Mouse (Mus musculus) embryo, embryonic 10.5 days (tissue): ENCODE data around the gene Bex1.
"Not testable (repeated sequence)": the region's sequence is repeated elsewhere in the genome, so short reads cannot be mapped to it uniquely, and the experiment has no call there.

Experiments used
- DNase-seq: peaks from one replicate; pipeline ENCODE4 v3.0.0-alpha.2; 2015; ENCODE audit warnings: low spot score

Bex1 gene

DNA sequence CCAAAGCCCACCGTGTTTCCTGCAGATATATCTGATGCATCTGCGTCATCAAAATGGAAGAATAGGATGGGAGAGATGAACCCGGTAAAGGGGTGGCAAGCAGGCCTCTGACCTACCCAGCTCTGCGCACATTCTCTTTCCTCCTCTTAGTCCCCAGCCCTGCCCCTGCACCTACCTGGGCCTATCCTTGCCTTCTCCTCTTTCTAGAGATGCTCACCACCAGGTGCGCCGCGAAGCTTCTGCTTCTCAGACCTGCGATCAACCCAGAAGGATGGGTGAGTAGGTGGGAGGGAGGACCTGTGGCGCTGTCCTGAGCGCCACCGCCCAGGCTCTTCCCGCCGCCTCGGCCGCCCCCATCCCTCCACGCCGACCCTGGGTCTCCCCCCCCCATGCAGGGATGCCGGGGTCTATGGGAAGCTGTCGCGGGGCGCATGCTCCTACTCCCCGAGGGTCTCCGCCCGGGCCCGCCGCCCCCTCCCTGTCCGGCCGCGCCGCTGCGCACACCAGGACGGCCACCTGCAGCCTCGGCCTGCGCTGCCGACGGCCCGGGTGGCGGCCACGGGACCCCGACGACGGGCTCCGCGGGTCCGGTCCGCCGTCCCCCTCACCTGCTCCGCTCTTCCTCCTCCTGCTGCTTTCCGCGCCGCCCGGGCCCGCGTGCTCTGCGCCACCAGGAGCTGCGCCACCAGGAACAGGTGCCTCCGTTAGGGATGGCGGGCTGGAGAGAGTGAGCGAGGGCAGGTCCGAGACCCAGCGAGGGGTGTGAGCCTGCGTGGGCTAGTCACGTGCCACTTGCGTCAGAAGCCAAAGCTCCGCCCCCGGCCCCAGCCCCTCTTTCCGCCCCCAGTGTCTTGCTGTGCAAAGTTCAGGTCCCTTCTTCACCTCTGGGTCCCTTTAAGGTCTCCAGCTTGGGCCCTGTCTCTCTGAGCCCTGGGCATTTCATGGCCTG lies at the start of gene Bex1, which contains the start of gene Tceal7:
Gene Bex1, minus strand, starts transcription at position 785 of the 949 bp plus-strand sequence.
Gene Tceal7, plus strand, starts transcription at position 51 of the 949 bp plus-strand sequence.
- DNase-seq = not testable (repeated sequence)

DNA sequence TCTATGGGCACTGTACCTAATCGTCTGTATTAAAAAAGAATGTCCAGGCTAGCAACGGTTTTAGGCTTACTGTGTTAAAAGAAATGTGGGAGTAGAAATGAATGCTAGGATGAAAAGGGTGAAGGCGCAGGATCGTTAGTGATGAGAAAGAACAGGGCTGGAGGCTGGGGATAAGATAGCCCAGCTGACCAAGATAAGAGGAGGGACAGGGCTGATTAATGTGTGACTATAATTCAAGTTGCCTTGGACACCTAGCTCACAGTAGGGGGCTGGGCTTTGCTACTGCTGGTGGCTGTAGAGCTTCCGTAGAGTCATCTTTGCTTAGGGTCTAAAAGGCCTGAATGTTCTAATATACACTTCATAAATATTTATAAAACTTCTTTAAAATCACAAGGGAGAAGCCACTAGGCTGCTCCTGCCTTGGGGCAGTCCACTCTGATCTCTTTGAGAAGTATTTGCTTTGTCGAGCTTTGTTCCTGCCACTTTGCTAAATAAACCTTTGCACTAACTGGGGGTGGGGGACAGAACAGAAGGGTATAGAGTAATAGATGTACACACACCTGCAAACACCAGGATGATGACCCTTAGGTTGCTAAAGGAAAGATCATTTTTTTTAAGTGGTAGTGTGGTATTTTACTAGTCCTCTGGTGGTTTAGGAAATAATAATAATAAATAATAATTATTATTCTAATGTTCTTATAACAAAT lies 36.9 kb upstream of the Bex1 start:
- DNase-seq = no peak

GRCm38 (mm10) chrX:136249671-136250070 lies 34.4 kb upstream of the Bex1 start:
- DNase-seq = no peak

DNA sequence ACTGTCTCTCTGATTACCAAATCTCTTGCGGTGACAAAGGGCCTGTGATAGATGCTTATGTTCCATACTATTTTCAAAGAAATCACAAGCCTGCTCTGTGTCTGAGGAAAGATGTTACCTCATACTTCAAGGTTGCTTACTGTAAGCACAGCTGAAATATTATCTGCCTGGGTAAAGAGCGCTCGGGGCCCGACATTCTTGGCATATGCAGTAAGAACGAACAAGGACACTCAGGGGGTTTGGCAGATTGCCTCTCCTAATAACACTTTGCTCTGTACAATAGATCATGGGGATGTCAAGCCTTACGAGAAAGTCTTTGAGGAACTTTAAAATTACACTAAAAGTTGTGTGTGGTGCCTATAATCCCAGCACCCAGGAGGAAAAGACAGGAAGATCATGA lies 33.5 kb upstream of the Bex1 start:
- no peak for DNase-seq

DNA sequence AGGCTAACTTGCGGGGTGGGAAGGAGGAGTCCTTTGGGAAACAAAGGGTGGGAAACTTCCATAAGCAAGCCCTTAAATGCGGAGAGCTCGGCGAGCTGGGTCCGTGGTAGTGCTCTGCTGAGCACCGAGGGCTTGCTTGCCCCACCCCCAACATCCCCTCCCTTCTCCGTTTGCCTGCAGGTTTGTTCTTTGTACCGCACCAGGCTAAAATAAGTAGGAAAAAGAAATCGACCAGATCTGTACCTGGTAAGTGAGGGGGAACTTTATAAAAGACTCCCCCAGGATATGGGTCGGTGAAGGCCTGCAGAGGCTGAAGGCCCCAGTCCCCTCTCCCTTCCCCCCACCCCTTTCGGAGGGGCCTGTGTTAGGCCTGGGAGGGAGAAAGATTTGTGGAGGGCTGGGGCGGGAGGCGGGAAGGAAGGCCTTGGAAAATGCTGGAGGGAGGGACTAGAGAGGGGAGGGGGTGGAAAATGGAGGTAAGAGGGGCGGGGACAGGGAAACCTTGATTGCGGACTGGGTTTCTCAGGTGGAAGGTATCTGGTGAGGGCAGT lies 30.3 kb upstream of the Bex1 start:
- peak; percentile 54 for DNase-seq

DNA sequence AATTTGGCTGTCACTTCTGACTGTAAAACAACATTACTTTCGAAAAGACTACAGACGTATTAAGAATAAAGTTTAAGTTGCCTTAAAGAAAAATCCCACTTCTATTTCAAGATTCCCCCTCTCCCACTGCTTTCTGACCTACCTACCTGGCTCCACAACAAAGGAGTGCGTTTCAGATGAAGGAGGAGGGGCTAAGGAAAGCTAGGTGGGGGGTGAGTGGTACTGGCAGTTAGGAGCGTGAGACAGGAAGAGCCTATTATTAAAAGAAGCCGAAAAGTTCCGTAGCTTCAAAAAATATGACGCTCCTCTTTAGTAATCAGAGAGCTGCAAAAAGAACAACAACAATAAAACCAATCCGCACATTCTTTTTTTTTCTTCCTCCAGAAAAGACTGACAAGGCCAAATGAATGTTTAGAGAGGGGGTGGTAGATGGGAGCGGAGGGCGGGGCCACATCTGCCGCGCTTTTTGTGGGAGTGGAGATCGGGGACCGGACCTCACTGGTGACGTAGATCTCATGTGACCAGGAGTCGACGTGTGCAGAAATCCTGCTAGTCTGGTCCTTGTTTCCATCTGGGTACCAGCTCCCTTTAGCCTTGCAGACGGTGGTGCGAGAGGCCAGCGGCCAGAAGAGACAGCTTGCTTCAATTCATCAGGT lies 29.4 kb upstream of the Bex1 start, which contains the start of gene Tceal9:
Gene Tceal9, plus strand, starts transcription at position 506 of the 656 bp plus-strand sequence.
- peak; percentile 88 for DNase-seq

DNA sequence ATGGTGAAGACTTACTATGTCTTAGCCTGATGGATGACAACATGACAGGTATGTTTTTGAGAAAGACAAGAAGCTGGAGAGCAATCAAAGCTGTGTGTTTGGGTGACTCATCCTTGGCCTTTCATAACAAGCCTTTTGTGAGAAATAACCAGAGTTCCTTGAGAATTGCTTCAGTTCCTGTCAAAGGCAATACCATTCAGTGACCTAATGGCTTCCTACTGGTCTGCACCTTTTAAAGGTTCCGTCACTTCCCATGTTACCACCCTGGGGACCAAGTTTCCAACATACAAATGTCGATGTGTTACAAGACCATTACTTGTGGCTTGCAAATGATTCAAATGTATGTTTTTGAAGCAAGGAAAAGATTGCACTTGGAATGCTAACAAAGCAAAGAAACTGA lies 27.9 kb upstream of the Bex1 start:
- DNase-seq = no peak

DNA sequence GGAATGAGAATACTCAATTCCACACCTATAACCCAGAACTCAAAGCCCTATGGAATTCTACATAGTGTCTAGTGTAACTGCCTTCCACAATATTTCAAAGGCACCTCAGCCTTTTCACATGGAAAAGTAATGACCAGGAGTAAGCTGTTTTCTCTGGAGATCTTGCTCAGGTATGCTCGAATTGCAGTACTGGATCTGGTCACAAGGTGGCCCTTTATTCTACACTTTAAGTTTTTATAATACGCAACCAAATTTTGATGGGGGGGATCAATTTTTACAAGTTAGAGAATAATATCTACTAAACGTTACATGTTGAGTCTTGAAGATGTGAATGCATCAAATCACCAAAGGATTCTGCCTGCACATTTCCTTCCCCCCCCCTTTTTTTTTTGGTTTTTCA lies 22.8 kb upstream of the Bex1 start:
- DNase-seq = peak; percentile 33

GRCm38 (mm10) chrX:136227768-136228167 lies 12.5 kb upstream of the Bex1 start:
- no peak for DNase-seq

GRCm38 (mm10) chrX:136223714-136224113 lies 8.4 kb upstream of the Bex1 start:
- DNase-seq = no peak

DNA sequence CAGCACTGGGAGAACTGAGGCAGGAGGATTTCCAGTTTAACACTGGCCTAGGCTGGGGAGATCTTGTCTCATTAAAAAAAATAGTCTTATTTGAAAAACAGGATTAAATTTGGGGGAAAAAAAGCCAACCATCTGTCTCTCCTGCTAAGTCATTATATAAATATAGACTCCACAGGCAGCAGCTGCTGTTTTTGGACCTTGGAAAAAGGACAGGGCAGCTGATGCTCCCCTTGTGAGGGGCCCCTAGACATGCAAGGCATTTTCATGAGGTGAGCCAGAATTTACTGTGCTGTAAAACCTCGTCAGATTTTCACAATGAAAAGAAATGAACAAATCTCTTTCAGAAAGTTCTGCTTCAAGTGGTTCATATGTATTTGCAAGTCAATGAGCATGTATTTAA lies 990 bp upstream of the Bex1 start:
- no peak for DNase-seq

- no peak for DNase-seq
These were observed 1.9 kb downstream of the Bex1 start for GRCm38 (mm10) chrX:136213396-136213795.

DNA sequence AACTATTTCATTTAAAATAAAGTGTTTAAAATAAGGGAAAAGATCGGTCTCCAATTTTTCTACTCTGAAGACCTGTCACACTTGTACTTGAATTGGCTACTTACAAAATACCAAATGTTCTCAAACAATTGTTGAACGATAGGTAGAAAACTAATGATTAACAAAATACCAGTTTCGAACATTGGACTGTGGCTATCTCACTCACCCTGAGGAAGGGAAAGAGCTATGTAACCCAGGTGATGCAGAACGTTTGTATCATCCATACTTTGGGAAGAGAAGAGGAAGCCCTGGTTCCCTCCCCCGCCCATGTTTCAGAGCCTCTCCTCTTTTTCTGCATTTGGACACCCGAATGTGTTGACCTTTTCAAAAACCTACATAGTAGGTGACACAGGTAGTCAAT lies 10.9 kb downstream of the Bex1 start:
- no peak for DNase-seq

DNA sequence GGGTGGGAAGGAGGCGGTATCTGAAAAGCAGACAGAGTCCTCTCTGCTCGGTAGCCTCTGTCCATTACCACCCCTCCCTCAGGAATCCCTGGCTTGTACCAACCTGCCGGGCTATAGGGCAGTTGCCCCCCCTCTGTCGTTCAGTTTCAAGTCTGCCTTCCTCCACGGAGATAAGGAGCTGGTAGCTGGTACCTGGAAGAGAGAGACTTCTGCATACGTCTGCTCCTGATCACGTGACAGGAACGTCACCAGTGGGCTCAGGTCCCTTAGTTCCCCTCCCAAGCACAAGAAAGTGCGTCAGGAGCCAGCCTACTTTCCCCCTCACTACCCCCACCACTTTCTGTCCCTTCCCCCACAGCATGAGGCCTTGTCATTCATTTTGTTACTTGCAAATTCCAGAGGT lies 11.6 kb downstream of the Bex1 start, which contains the start of gene Tceal5:
Gene Tceal5, minus strand, starts transcription at position 213 of the 403 bp plus-strand sequence.
- DNase-seq = peak; percentile 55

DNA sequence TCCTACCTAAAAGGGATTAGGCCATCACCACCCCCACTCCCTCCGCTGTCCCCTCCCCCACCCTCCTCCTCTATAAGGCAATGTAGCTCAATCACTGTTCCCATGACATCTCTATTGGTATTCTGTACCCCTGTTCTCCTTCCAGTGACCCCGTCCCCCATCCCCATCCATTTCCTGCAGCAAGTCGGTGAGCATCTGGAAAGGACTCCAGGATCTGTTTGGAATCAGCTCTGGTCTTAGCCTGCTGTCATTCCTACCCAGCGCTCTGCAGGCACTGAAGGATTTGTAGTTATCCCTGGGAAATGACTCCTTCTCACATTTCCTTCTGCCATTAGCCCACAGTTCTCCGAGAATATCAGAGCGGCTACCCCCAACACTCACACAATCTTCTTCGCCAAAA lies 12.1 kb downstream of the Bex1 start:
- peak; percentile 18 for DNase-seq

DNA sequence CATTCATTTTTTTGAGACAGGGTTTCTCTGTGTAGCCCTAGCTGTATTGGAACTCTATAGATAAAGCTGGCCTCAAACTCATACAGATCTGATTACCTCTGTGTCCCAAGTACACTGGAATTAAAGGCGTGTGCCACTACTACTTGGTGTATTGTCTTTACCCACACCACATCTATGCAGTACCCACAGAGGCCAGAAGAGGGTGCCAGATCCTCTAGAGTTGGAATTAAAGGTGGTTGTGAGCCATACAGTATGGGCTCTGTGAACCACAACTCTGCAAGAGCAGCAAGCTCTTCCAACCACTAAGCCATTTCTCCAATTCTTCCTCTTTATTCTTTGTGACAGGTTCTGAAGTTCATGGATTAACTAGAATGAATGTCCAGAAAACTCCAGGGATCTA lies 18.4 kb downstream of the Bex1 start:
- peak; percentile 58 for DNase-seq

DNA sequence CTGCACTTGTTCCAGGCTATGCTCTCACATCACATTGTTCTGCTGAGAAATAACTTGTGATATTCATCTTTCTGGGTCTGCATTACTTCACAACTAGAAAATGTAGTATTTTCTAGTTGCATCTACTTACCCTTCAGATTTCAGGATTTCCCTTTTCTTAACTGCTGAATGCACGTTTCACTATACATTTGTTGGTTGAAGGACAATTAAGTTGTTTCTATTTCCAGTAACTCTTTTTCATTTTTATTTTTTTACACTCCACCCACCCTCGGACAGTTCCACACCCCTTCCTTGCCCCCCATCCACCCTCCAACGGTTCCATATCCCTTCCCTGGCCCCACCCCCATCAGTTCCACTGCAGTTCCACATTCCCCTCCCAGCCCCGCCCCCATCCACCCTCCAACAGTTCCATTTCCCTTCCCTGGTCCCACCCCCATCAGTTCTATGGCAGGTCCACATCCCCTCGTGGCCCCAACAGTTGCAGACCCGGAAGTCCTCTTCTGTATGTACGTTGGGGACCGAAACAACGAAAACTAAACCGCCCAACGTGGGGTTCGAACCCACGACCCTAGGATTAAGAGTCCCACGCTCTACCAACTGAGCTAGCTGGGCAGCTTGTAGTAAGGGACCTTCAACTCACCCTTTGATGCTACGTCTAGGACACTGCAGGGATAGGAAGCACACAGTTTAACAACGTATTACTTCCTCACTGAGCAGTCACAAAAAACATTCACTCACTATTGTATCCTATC lies 19.9 kb downstream of the Bex1 start:
- no peak for DNase-seq

DNA sequence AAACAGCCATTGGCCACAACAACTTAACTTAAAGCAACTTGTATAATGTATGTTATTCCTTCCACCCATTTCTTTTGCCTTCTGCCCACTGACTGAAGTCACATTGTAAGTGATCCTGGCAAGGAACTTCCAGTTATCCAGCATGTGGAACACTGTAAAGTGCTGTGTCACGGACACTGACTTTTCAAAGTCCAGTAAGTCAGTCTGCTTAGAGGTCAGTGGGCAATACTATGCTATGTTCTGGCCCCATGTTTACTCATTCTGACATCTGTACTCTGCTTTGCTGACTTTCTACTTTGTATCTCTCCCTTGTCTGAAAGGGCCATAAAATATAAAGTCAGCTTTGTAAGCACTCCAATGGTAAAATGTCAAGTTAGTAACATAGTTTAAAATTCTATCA lies 32.2 kb downstream of the Bex1 start:
- no peak for DNase-seq

- DNase-seq = peak; percentile 24
These were observed 34.3 kb downstream of the Bex1 start for GRCm38 (mm10) chrX:136180897-136181553.

DNA sequence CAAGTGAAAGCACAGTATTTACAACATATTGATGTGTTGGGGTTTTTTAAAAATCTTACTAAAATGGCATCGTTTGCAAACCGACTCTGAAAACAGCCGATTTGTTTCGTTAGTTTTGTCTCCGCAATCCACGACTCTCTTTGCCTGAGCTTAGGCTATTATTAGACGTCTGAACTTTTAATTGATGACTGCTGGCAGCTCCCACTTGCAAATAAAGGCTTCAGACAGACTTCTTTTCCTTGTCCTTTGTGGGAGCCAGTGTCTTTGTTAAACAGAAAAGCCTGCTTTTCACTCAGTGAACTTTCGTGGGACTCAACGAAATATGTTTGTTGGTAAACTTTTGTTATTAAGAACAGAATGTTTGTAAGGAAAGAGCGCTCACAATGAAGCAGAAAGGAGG lies 42.5 kb downstream of the Bex1 start:
- peak; percentile 54 for DNase-seq

DNA sequence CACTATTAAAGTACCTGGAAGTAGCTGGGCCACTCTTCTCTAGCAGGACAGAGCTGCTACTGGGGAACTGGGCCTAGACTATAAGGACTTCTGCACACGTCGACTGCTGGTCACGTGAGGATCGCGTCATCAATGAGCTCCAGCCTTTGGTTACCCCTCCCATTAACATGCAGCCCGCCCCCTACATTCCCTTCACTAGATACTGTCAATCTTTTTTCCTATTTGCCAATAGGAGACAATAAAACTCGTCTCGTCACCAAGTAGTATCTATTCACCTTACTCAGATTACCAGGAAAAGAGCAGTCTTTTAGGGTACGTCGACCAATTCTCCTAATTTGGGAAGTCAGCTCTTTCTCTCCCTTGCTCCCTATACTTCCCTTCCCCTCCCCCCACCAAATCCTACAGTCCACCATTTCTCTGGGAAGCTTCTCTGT lies 43.2 kb downstream of the Bex1 start, which contains the start of gene Tceal8:
Gene Tceal8, minus strand, starts transcription at position 225 of the 434 bp plus-strand sequence.
- DNase-seq = peak; percentile 92
